8 mouse cellular contexts compared by ENCODE assay signal in the genomic region with DNA sequence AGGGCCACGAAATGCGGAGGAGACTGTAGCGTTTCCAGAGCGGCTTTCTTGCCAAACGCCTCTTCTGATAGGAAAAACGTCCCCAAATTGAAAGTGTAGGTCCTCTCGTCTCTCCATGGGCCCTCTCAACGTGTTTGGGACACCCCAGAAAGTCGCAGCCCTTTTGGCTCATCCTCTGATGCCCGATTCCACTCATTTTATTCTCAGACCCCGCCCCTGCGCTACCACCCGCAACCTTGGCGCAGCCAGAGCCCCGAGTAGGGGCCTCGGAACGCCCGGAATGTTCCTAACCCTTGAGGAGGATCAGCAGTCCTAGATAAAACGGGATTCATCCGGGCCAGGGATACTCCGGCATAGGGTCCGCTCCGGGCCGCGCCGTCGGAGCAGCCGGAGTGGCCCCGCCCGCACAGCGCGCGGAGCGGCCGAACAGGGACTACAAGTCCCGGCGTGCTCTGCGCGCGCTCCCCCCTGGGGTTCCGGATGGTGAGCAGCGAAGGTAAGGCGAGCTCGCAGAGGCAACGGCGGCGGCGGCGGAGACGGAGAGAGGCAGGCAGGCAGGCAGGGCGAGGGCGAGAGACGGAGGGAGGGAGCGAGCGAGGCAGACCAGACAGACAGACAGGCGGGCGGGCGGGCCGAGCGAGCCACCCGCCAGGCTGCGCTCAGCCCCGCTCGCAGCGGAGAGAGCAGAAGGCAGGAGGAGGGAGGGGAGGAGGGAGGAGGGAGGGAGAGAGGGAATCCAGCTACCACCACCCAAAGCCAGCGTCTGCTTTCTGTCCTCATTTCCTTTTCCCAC. TPM values are rescaled to one million over a fixed set of nuclear protein-coding genes. Genes with fewer than 3 reads are reported as not detected.
DNase-seq lines count a peak whose midpoint lies in the region; ATAC-seq and TF ChIP-seq lines count a peak whose summit lies in the region.

A gene (plus strand): TSS at position 233 of the 793 bp plus-strand sequence.

- H3K36me3 ChIP-seq in heart, embryonic 11.5 days (ENCODE audit: control insufficient read depth, insufficient read depth, low read length): no peaks in the 10 kb centered on the region
- no peaks in the 10 kb centered on the region for H3K36me3 ChIP-seq in kidney, embryonic 16.5 days (ENCODE audit: insufficient read depth, low read length)

- H3K9me3 ChIP-seq in heart, embryonic 11.5 days (replicated peaks; ENCODE audit: control insufficient read depth, low read length): no peaks in the 10 kb centered on the region
- H3K9me3 ChIP-seq in kidney, embryonic 16.5 days (ENCODE audit: low read length): no peaks in the 10 kb centered on the region

- DNase-seq in CD4-positive helper T cell, adult 2 months (ENCODE audit: low read depth, low spot score): peak; percentile 94
- DNase-seq in brain, embryonic 14.5 days (ENCODE audit: low read depth): peak; percentile 97
- DNase-seq in liver: peak; percentile 91
- peak; percentile 52 to 79 for DNase-seq in monocyte, adult 2 months (ENCODE audit: low read depth in 1 of 2, low spot score in 2 of 2)
- DNase-seq in spleen, postnatal 14 days (ENCODE audit: low spot score in 2 of 2): peak; percentile 80 to 90

- H3K4me1 ChIP-seq in heart, embryonic 11.5 days (ENCODE audit: control insufficient read depth, insufficient read depth, low read length): peaks cover 41% of the 10 kb centered on the region
- peaks cover 53% of the 10 kb centered on the region for H3K4me1 ChIP-seq in kidney, embryonic 16.5 days (ENCODE audit: insufficient read depth, low read length)

- H3K4me3 ChIP-seq in heart, embryonic 11.5 days (ENCODE audit: low read depth, low read length): peak within 1 kb of the TSS; percentile 94
- peak within 1 kb of the TSS; percentile 96 for H3K4me3 ChIP-seq in kidney, embryonic 16.5 days (ENCODE audit: low read length)

- under 1% methylated on average over 66 of the region's 66 CpGs for WGBS in heart, embryonic 11.5 days (ENCODE audit: insufficient replicate concordance)
- under 1% methylated on average over 66 of the region's 66 CpGs for WGBS in kidney, embryonic 16.5 days

- TF ChIP-seq CTCF in brain, embryonic 14.5 days (IDR thresholded peaks at IDR 0.05; ENCODE audit: borderline replicate concordance, extremely low read depth, insufficient read depth, insufficient read length): no peak

- H3K27ac ChIP-seq in heart, embryonic 11.5 days (ENCODE audit: low read depth, low read length): peak within 1 kb of the TSS; percentile 96
- peak within 1 kb of the TSS; percentile 97 for H3K27ac ChIP-seq in kidney, embryonic 16.5 days (ENCODE audit: low read length)

- H3K4me2 ChIP-seq in heart, embryonic 11.5 days: peak within 1 kb of the TSS; percentile 96
- H3K4me2 ChIP-seq in kidney, embryonic 16.5 days (replicated peaks; ENCODE audit: low read depth, low read length): peak within 1 kb of the TSS; percentile 82

- peak within 1 kb of the TSS; percentile 98 for H3K9ac ChIP-seq in heart, embryonic 11.5 days (ENCODE audit: low read depth, low read length)
- peak within 1 kb of the TSS; percentile 99 for H3K9ac ChIP-seq in kidney, embryonic 16.5 days (replicated peaks; ENCODE audit: low read length)

- H3K27me3 ChIP-seq in heart, embryonic 11.5 days (ENCODE audit: control insufficient read depth, insufficient read depth, low read length): no peaks in the 10 kb centered on the region
- H3K27me3 ChIP-seq in kidney, embryonic 16.5 days (ENCODE audit: insufficient read depth, low read length): peaks cover 12% of the 10 kb centered on the region

- peak; percentile 86 for ATAC-seq in erythroblast, adult 5-6 weeks (replicated peaks; ENCODE audit: low FRiP score, poor library complexity, severe bottlenecking)
- ATAC-seq in heart, embryonic 11.5 days (replicated peaks; ENCODE audit: insufficient number of reproducible peaks, low FRiP score, low TSS enrichment): peak; percentile 75
- peak; percentile 71 for ATAC-seq in kidney, embryonic 16.5 days (ENCODE audit: low FRiP score, low TSS enrichment)

- TF ChIP-seq POLR2A in brain, embryonic 14.5 days (IDR thresholded peaks at IDR 0.05; ENCODE audit: borderline replicate concordance, extremely low read depth, insufficient read depth, insufficient read length, poor library complexity, severe bottlenecking): 0 out of 2 replicates have a peak, but pooled peaks have one; percentile 46

RNA-seq across cellular contexts. Expression of the gene that starts here (rescaled TPM):
- 20.9 and 43.2 TPM in 2 replicates for polyA plus RNA-seq in brain, embryonic 14.5 days (2012; rRNA removed)
- 1.2 and 10.2 TPM in 2 replicates for total RNA-seq in erythroblast, adult 5-6 weeks (2015; ENCODE audit: low replicate concordance)
- 0.17 and 4.2 TPM in 2 replicates for total RNA-seq in erythroblast, adult 5-6 weeks (2017; ENCODE audit: low replicate concordance)
- 7.0 and 9.1 TPM in 2 replicates for polyA plus RNA-seq in heart, embryonic 11.5 days (2014; fragmentation: Nextera tagmentation; extraction: Ambion mirVana)
- 9.8 and 11.7 TPM in 2 replicates for polyA plus RNA-seq in kidney, embryonic 16.5 days (2015; fragmentation: Nextera tagmentation; extraction: Ambion mirVana)

Comparison
In these comparisons a context has a peak if more than half of its experiments do, and no peak if none do; other contexts are left out.
1. Peak in every context shown above with its lines: DNase-seq, ATAC-seq, H3K4me3 ChIP-seq and H3K27ac ChIP-seq.